Mouse (Mus musculus) MEL (cell line): ENCODE data around the gene Krt222. TPM values are rescaled to one million over a fixed set of nuclear protein-coding genes. Genes with fewer than 3 reads are reported as not detected.

ENCODE experiments used
- DNase-seq: peaks from one replicate; pipeline ENCODE4 v3.0.0; 2011; ENCODE audit warnings: low read depth, low spot score
- H3K27ac ChIP-seq: 2 replicates; pipeline ENCODE4 v1.5.1; 2012; ENCODE audit warnings: low read depth, mild to moderate bottlenecking, control low read depth, low read length, moderate library complexity; ENCODE audit not compliant: control insufficient read depth
- H3K27me3 ChIP-seq, 2 experiments: fragments of 150-350 bp in 1 of 2; sonication (generic) in 1 of 2; 2 replicates each; pipeline ENCODE4 v1.6.1; 2012; ENCODE audit warnings: low read length in 2 of 2, mild to moderate bottlenecking in 2 of 2, improper control_type of control experiment in 1 of 2, moderate library complexity in 1 of 2; ENCODE audit not compliant: insufficient read depth in 2 of 2, control insufficient read depth in 1 of 2
- H3K36me3 ChIP-seq, 2 experiments: 2 replicates each; pipeline ENCODE4 v1.6.1; 2012 to 2014; ENCODE audit warnings: low read length in 2 of 2, improper control_type of control experiment in 1 of 2, inconsistent platforms in 1 of 2, mild to moderate bottlenecking in 1 of 2; ENCODE audit not compliant: insufficient read depth in 2 of 2, control insufficient read depth in 1 of 2
- H3K4me1 ChIP-seq, 2 experiments: fragments of 150-350 bp in 1 of 2; sonication (generic) in 1 of 2; 2 replicates each; pipeline ENCODE4 v1.6.1; 2012; ENCODE audit warnings: low read length in 2 of 2, improper control_type of control experiment in 1 of 2, mild to moderate bottlenecking in 1 of 2; ENCODE audit not compliant: insufficient read depth in 2 of 2, control insufficient read depth in 1 of 2
- H3K4me3 ChIP-seq, 2 experiments: fragments of 150-350 bp in 1 of 2; sonication (generic) in 1 of 2; 2 replicates each; pipeline ENCODE4 v1.5.1; 2012; ENCODE audit warnings: low read depth in 2 of 2, low read length in 2 of 2, mild to moderate bottlenecking in 2 of 2, moderate library complexity in 2 of 2, control low read depth in 1 of 2, improper control_type of control experiment in 1 of 2; ENCODE audit not compliant: control insufficient read depth in 1 of 2, insufficient read depth in 1 of 2
- H3K79me2 ChIP-seq: 2 replicates; pipeline ENCODE4 v1.6.1; 2012; ENCODE audit warnings: mild to moderate bottlenecking, low read length, moderate library complexity; ENCODE audit not compliant: control insufficient read depth, poor library complexity, insufficient read depth
- H3K9ac ChIP-seq: 2 replicates; pipeline ENCODE4 v1.6.1; 2012; ENCODE audit warnings: low read depth, mild to moderate bottlenecking, control low read depth, low read length, moderate library complexity; ENCODE audit not compliant: control insufficient read depth, poor library complexity, severe bottlenecking
- H3K9me3 ChIP-seq: fragments of 150-350 bp; sonication (generic); replicated peaks from 2 replicates; pipeline ENCODE4 v1.6.1; 2012; ENCODE audit warnings: mild to moderate bottlenecking, low read length, improper control_type of control experiment, moderate library complexity; ENCODE audit not compliant: insufficient read depth
- BHLHE40 ChIP-seq: IDR thresholded peaks from 2 replicates; pipeline ENCODE4 v1.6.1; 2012; ENCODE audit warnings: low read depth, mild to moderate bottlenecking, inconsistent platforms, low read length, improper control_type of control experiment, borderline replicate concordance
- CHD1 ChIP-seq: IDR thresholded peaks from 2 replicates; pipeline ENCODE4 v1.6.1; 2012; ENCODE audit warnings: low read depth, mild to moderate bottlenecking, inconsistent platforms, low read length, improper control_type of control experiment
- CHD2 ChIP-seq: IDR thresholded peaks from 2 replicates; pipeline ENCODE4 v1.6.1; 2011; ENCODE audit warnings: low read length, improper control_type of control experiment
- ELF1 ChIP-seq: IDR thresholded peaks from 2 replicates; pipeline ENCODE4 v1.6.1; 2014; ENCODE audit warnings: low read depth, mild to moderate bottlenecking, inconsistent platforms, low read length, improper control_type of control experiment, moderate library complexity
- ETS1 ChIP-seq: IDR thresholded peaks from 2 replicates; pipeline ENCODE4 v1.6.1; 2012; ENCODE audit warnings: low read depth, mild to moderate bottlenecking, inconsistent platforms, low read length, improper control_type of control experiment, moderate library complexity
- GABPA ChIP-seq: IDR thresholded peaks from 2 replicates; pipeline ENCODE4 v1.6.1; 2012; ENCODE audit warnings: low read depth, mild to moderate bottlenecking, inconsistent platforms, low read length, improper control_type of control experiment, moderate library complexity
- GATA1 ChIP-seq: IDR thresholded peaks from 2 replicates; pipeline ENCODE4 v1.6.1; 2011; ENCODE audit warnings: low read depth, low read length, improper control_type of control experiment
- JUND ChIP-seq: IDR thresholded peaks from 2 replicates; pipeline ENCODE4 v1.6.1; 2011; ENCODE audit warnings: low read depth, mild to moderate bottlenecking, improper control_type of control experiment, low read length
- KAT2A ChIP-seq: conservative IDR thresholded peaks from 2 replicates; pipeline ENCODE4 v1.6.1; 2012; ENCODE audit warnings: low read depth, low read length, improper control_type of control experiment, inconsistent platforms
- MAX ChIP-seq: IDR thresholded peaks from 2 replicates; pipeline ENCODE4 v1.6.1; 2011; ENCODE audit warnings: low read length, improper control_type of control experiment
- MAZ ChIP-seq: IDR thresholded peaks from 2 replicates; pipeline ENCODE4 v1.6.1; 2012; ENCODE audit warnings: low read depth, mild to moderate bottlenecking, inconsistent platforms, low read length, improper control_type of control experiment
- MEF2A ChIP-seq: IDR thresholded peaks from 2 replicates; pipeline ENCODE4 v1.6.1; 2014; ENCODE audit warnings: low read depth, mild to moderate bottlenecking, inconsistent platforms, low read length, improper control_type of control experiment; ENCODE audit not compliant: poor library complexity, insufficient replicate concordance, severe bottlenecking; ENCODE audit errors: extremely low read depth
- MXI1 ChIP-seq: IDR thresholded peaks from 2 replicates; pipeline ENCODE4 v1.6.1; 2011; ENCODE audit warnings: mild to moderate bottlenecking, low read depth, low read length, improper control_type of control experiment
- MYC ChIP-seq: IDR thresholded peaks from 2 replicates; pipeline ENCODE4 v1.6.1; 2011; ENCODE audit warnings: low read depth, mild to moderate bottlenecking, low read length, improper control_type of control experiment, moderate library complexity
- NRF1 ChIP-seq: IDR thresholded peaks from 2 replicates; pipeline ENCODE4 v1.6.1; 2014; ENCODE audit warnings: low read depth, mild to moderate bottlenecking, inconsistent platforms, low read length, improper control_type of control experiment, moderate library complexity; ENCODE audit not compliant: poor library complexity, insufficient read depth, severe bottlenecking
- RCOR1 ChIP-seq: IDR thresholded peaks from 2 replicates; pipeline ENCODE4 v1.6.1; 2012; ENCODE audit warnings: low read depth, mild to moderate bottlenecking, inconsistent platforms, low read length, improper control_type of control experiment
- SIN3A ChIP-seq: IDR thresholded peaks from 2 replicates; pipeline ENCODE4 v1.6.1; 2012; ENCODE audit warnings: low read length, improper control_type of control experiment, inconsistent platforms
- TAL1 ChIP-seq: IDR thresholded peaks from 2 replicates; pipeline ENCODE4 v1.6.1; 2012; ENCODE audit warnings: mild to moderate bottlenecking, inconsistent platforms, low read length, moderate library complexity, mixed read lengths
- TBP ChIP-seq: IDR thresholded peaks from 2 replicates; pipeline ENCODE4 v1.8.0; 2011; ENCODE audit warnings: low read depth, low read length, improper control_type of control experiment
- ZKSCAN1 ChIP-seq: IDR thresholded peaks from 2 replicates; pipeline ENCODE4 v1.6.1; 2012; ENCODE audit warnings: low read depth, mild to moderate bottlenecking, inconsistent platforms, low read length, improper control_type of control experiment, moderate library complexity
- ZNF384 ChIP-seq: IDR thresholded peaks from 2 replicates; pipeline ENCODE4 v1.6.1; 2012; ENCODE audit warnings: low read depth, mild to moderate bottlenecking, inconsistent platforms, low read length, improper control_type of control experiment
- polyA plus RNA-seq, 2 experiments: library from polyadenylated mRNA; stranded (reverse) in 1 of 2; unstranded in 1 of 2; fragments of >175 nt in 1 of 2; fragments of >200 nt in 1 of 2; gene quantifications; 2 replicates each; pipeline versions ENCODE4 v1.2.1 to v1.2.4; 2012; ENCODE audit warnings: low replicate concordance in 2 of 2, low read depth in 1 of 2; ENCODE audit not compliant: insufficient read length in 2 of 2, insufficient read depth in 1 of 2, missing spikeins in 1 of 2
- total RNA-seq: library from RNA; depleted of rRNA; stranded (reverse); fragments of 300-350 nt; gene quantifications from 2 replicates; pipeline ENCODE4 v1.2.3, GENCODE M21; 2012

The Krt222 gene
- total and polyA plus RNA-seq, 3 experiments = 0.07 TPM; not detected in 2

DNA sequence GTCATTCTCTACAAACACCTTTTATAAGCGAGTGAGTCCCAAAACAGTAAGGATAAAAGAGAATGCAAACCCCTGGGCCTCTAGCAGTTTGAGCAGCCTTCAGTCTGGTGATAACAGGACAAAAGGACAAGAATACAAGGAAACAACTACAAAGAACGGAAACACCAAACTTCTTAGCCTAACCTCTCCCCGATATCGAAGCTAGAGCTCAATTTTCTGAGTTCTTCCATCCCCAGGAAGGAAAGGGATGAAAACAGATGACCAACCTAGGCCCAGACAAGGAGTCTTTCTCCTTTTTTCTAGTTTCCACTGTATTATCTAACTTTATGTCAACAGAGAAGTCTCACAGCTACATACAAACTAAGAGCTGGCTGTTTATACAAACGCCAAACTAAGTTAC, 20.6 kb downstream of the Krt222 start:
- Histone ChIP-seq H3K36me3 (peaks cover 3 to 46% of the 10 kb centered on the region in 2 experiments), H3K27me3 (no peaks in the 10 kb centered on the region), H3K79me2 (peaks cover 10% of the 10 kb centered on the region), H3K4me1 (no peaks in the 10 kb centered on the region), H3K9me3 (no peaks in the 10 kb centered on the region), H3K27ac (no peak overlapping the region), H3K9ac (no peak overlapping the region), H3K4me3 (no peak overlapping the region)
- no peak for TF ChIP-seq TAL1
- no peak for TF ChIP-seq GATA1
- TF ChIP-seq ETS1 = no peak
- no peak for TF ChIP-seq CHD2
- no peak for TF ChIP-seq MXI1
- TF ChIP-seq TBP = no peak
- no peak for TF ChIP-seq KAT2A
- no peak for TF ChIP-seq SIN3A
- TF ChIP-seq MAZ = no peak
- no peak for TF ChIP-seq MYC
- TF ChIP-seq JUND = no peak
- DNase-seq = no peak

DNA sequence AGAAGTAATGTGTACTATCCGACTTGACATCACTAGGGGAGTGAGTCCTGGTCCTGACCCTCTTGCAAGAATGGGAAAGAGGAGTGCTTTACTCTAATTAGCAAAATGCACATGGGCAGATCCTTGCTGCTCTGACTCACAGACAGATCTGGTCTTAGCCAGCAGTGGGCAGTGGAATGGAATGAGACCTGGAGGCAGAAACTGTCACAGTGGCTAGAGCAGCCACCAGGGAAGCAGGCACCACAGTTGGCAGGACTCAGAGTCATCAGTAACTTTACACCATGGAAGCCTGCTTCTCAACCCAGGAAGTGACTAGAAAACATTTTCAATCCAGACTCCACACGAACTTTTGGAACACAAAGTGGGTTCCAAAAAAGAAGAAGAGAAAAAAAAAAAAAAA, 22.1 kb downstream of the Krt222 start:
- no peak overlapping the region for H3K27ac ChIP-seq
- TF ChIP-seq JUND (no peak), BHLHE40 (no peak), MAZ (no peak), SIN3A (no peak), ZKSCAN1 (no peak), ETS1 (no peak), MAX (no peak), GATA1 (no peak), ZNF384 (no peak), MEF2A (no peak), TAL1 (no peak), NRF1 (no peak), GABPA (no peak), CHD1 (no peak), CHD2 (no peak), RCOR1 (no peak), ELF1 (no peak)
- TF ChIP-seq, all 39 proteins: peak for 0
- no peak overlapping the region for H3K4me3 ChIP-seq
- no peaks in the 10 kb centered on the region for H3K9me3 ChIP-seq
- H3K9ac ChIP-seq = no peak overlapping the region
- no peaks in the 10 kb centered on the region for H3K27me3 ChIP-seq
- no peaks in the 10 kb centered on the region for H3K4me1 ChIP-seq
- DNase-seq = no peak
- H3K79me2 ChIP-seq = peaks cover 3% of the 10 kb centered on the region; the same call in 1 of the 2 replicates
- peaks cover 0 to 44% of the 10 kb centered on the region in 2 experiments; a peak in 3 of 4 replicates for H3K36me3 ChIP-seq
